Mouse (Mus musculus): Measurements from ENCODE around the gene Trpm8. TPM values are rescaled to one million over a fixed set of nuclear protein-coding genes. Genes with fewer than 3 reads are reported as not detected.

Gene Trpm8
- total and polyA plus RNA-seq, 2 experiments from 2014 or later = not detected

- H3K4me1 ChIP-seq (ENCODE audit: control insufficient read depth, insufficient read depth) = no peaks in the 10 kb centered on the region
- no peak overlapping the region for H3K4me2 ChIP-seq (ENCODE audit: low read depth, low read length)
- no peaks in the 10 kb centered on the region for H3K27me3 ChIP-seq (ENCODE audit: control insufficient read depth, insufficient read depth, low read length)
- no peaks in the 10 kb centered on the region for H3K36me3 ChIP-seq (replicated peaks; ENCODE audit: control insufficient read depth, insufficient read depth, low read length)
- DNase-seq (ENCODE audit: low spot score) = no peak
- WGBS = 54% methylated on average over 4 of the region's 4 CpGs
- H3K9ac ChIP-seq (replicated peaks; ENCODE audit: low read depth, low read length) = no peak overlapping the region
- no peak overlapping the region for H3K4me3 ChIP-seq (ENCODE audit: low read depth, low read length)
- H3K27ac ChIP-seq (ENCODE audit: low read depth) = no peak overlapping the region
- ATAC-seq (ENCODE audit: insufficient read depth, low read depth) = no peak; the same call in 1 of the 2 replicates
- no peak for TF ChIP-seq EP300 (IDR thresholded peaks at IDR 0.05; ENCODE audit: low read depth)
- no peak for TF ChIP-seq CTCF (IDR thresholded peaks at IDR 0.05; ENCODE audit: low read depth)
- H3K9me3 ChIP-seq (replicated peaks; ENCODE audit: control insufficient read depth, low read length) = peaks cover 74% of the 10 kb centered on the region
These were observed 28.8 kb upstream of the Trpm8 start for GRCm38 (mm10) chr1:88248658-88249057.

GRCm38 (mm10) chr1:88249596-88249995, 27.9 kb upstream of the Trpm8 start:
- 68% methylated on average over 7 of the region's 7 CpGs for WGBS

GRCm38 (mm10) chr1:88250023-88250422, 27.4 kb upstream of the Trpm8 start:
- WGBS = 69% methylated on average over 5 of the region's 5 CpGs

More at GRCm38 (mm10) chr1:88249596-88249995, 27.9 kb upstream of the Trpm8 start:
- H3K9me3 ChIP-seq (replicated peaks; ENCODE audit: control insufficient read depth, low read length) = peaks cover 69% of the 10 kb centered on the region
- H3K4me1 ChIP-seq (ENCODE audit: control insufficient read depth, insufficient read depth) = no peaks in the 10 kb centered on the region
- H3K4me3 ChIP-seq (ENCODE audit: low read depth, low read length) = no peak overlapping the region
- H3K27ac ChIP-seq (ENCODE audit: low read depth) = no peak overlapping the region
- no peak for DNase-seq (ENCODE audit: low spot score)
- ATAC-seq (ENCODE audit: insufficient read depth, low read depth) = no peak
- no peaks in the 10 kb centered on the region for H3K27me3 ChIP-seq (ENCODE audit: control insufficient read depth, insufficient read depth, low read length)
- TF ChIP-seq CTCF (IDR thresholded peaks at IDR 0.05; ENCODE audit: low read depth) (no peak), EP300 (IDR thresholded peaks at IDR 0.05; ENCODE audit: low read depth) (no peak)
- no peak overlapping the region for H3K4me2 ChIP-seq (ENCODE audit: low read depth, low read length)
- H3K9ac ChIP-seq (replicated peaks; ENCODE audit: low read depth, low read length) = no peak overlapping the region
- no peaks in the 10 kb centered on the region for H3K36me3 ChIP-seq (replicated peaks; ENCODE audit: control insufficient read depth, insufficient read depth, low read length)

GRCm38 (mm10) chr1:88253106-88253505, 24.4 kb upstream of the Trpm8 start:
- Histone ChIP-seq H3K27ac (ENCODE audit: low read depth) (no peak overlapping the region), H3K9ac (replicated peaks; ENCODE audit: low read depth, low read length) (no peak overlapping the region), H3K36me3 (replicated peaks; ENCODE audit: control insufficient read depth, insufficient read depth, low read length) (no peaks in the 10 kb centered on the region), H3K4me2 (ENCODE audit: low read depth, low read length) (no peak overlapping the region), H3K9me3 (replicated peaks; ENCODE audit: control insufficient read depth, low read length) (peaks cover 50% of the 10 kb centered on the region), H3K4me3 (ENCODE audit: low read depth, low read length) (no peak overlapping the region), H3K27me3 (ENCODE audit: control insufficient read depth, insufficient read depth, low read length) (no peaks in the 10 kb centered on the region), H3K4me1 (ENCODE audit: control insufficient read depth, insufficient read depth) (no peaks in the 10 kb centered on the region)
- ATAC-seq (ENCODE audit: insufficient read depth, low read depth) (no peak), DNase-seq (ENCODE audit: low spot score) (no peak)
- 71% methylated on average over 8 of the region's 8 CpGs for WGBS
- no peak for TF ChIP-seq EP300 (IDR thresholded peaks at IDR 0.05; ENCODE audit: low read depth)
- no peak for TF ChIP-seq CTCF (IDR thresholded peaks at IDR 0.05; ENCODE audit: low read depth)

More at GRCm38 (mm10) chr1:88250023-88250422, 27.4 kb upstream of the Trpm8 start:
- Histone ChIP-seq H3K4me1 (ENCODE audit: control insufficient read depth, insufficient read depth) (no peaks in the 10 kb centered on the region), H3K27me3 (ENCODE audit: control insufficient read depth, insufficient read depth, low read length) (no peaks in the 10 kb centered on the region), H3K9me3 (replicated peaks; ENCODE audit: control insufficient read depth, low read length) (peaks cover 73% of the 10 kb centered on the region), H3K9ac (replicated peaks; ENCODE audit: low read depth, low read length) (no peak overlapping the region), H3K4me2 (ENCODE audit: low read depth, low read length) (no peak overlapping the region), H3K36me3 (replicated peaks; ENCODE audit: control insufficient read depth, insufficient read depth, low read length) (no peaks in the 10 kb centered on the region), H3K27ac (ENCODE audit: low read depth) (no peak overlapping the region), H3K4me3 (ENCODE audit: low read depth, low read length) (no peak overlapping the region)
- DNase-seq (ENCODE audit: low spot score) (no peak), ATAC-seq (ENCODE audit: insufficient read depth, low read depth) (no peak)
- TF ChIP-seq EP300 (IDR thresholded peaks at IDR 0.05; ENCODE audit: low read depth) (no peak), CTCF (IDR thresholded peaks at IDR 0.05; ENCODE audit: low read depth) (no peak)

- no peaks in the 10 kb centered on the region for H3K27me3 ChIP-seq (ENCODE audit: control insufficient read depth, insufficient read depth, low read length)
- ATAC-seq (ENCODE audit: insufficient read depth, low read depth) = no peak
- no peaks in the 10 kb centered on the region for H3K4me1 ChIP-seq (ENCODE audit: control insufficient read depth, insufficient read depth)
- DNase-seq (ENCODE audit: low spot score) = no peak
- H3K36me3 ChIP-seq (replicated peaks; ENCODE audit: control insufficient read depth, insufficient read depth, low read length) = no peaks in the 10 kb centered on the region
- H3K4me3 ChIP-seq (ENCODE audit: low read depth, low read length) = no peak overlapping the region
- peaks cover 46% of the 10 kb centered on the region for H3K9me3 ChIP-seq (replicated peaks; ENCODE audit: control insufficient read depth, low read length)
- 62% methylated on average over 6 of the region's 6 CpGs for WGBS
- H3K27ac ChIP-seq (ENCODE audit: low read depth) = no peak overlapping the region
- H3K4me2 ChIP-seq (ENCODE audit: low read depth, low read length) = no peak overlapping the region
- H3K9ac ChIP-seq (replicated peaks; ENCODE audit: low read depth, low read length) = no peak overlapping the region
- TF ChIP-seq EP300 (IDR thresholded peaks at IDR 0.05; ENCODE audit: low read depth) (no peak), CTCF (IDR thresholded peaks at IDR 0.05; ENCODE audit: low read depth) (no peak)
These were observed 23.9 kb upstream of the Trpm8 start for GRCm38 (mm10) chr1:88253540-88253939.

GRCm38 (mm10) chr1:88254793-88255465, 22.5 kb upstream of the Trpm8 start:
- TF ChIP-seq CTCF (IDR thresholded peaks at IDR 0.05; ENCODE audit: low read depth) (no peak), EP300 (IDR thresholded peaks at IDR 0.05; ENCODE audit: low read depth) (no peak)
- Histone ChIP-seq H3K4me3 (ENCODE audit: low read depth, low read length) (no peak overlapping the region), H3K36me3 (replicated peaks; ENCODE audit: control insufficient read depth, insufficient read depth, low read length) (peaks cover 6% of the 10 kb centered on the region; the same call in 1 of the 2 replicates), H3K9ac (replicated peaks; ENCODE audit: low read depth, low read length) (no peak overlapping the region), H3K4me1 (ENCODE audit: control insufficient read depth, insufficient read depth) (peaks cover 11% of the 10 kb centered on the region), H3K4me2 (ENCODE audit: low read depth, low read length) (no peak overlapping the region), H3K27ac (ENCODE audit: low read depth) (no peak overlapping the region), H3K27me3 (ENCODE audit: control insufficient read depth, insufficient read depth, low read length) (no peaks in the 10 kb centered on the region), H3K9me3 (replicated peaks; ENCODE audit: control insufficient read depth, low read length) (peaks cover 32% of the 10 kb centered on the region)
- DNase-seq (ENCODE audit: low spot score) (no peak), ATAC-seq (ENCODE audit: insufficient read depth, low read depth) (no peak)
- WGBS = 75% methylated on average over 12 of the region's 12 CpGs

All from heart, postnatal 0 days (tissue).